Mouse (Mus musculus) ES-E14 (cell line): ENCODE measurements at regions not wholly inside any gene's neighbourhood (a gene's known extent, or its start where the extent isn't known, plus 50 kb on each side); places are given as distances from the start of the nearest gene placed in this dataset.

Experiments used
- DNase-seq: peaks from one replicate; pipeline ENCODE4 v3.0.0-alpha.2; 2013; ENCODE audit warnings: low read depth, low spot score
- H3K27ac ChIP-seq: 2 replicates; pipeline ENCODE4 v1.5.1; 2012; ENCODE audit warnings: low read depth, mild to moderate bottlenecking, low read length, moderate library complexity, mixed read lengths; ENCODE audit not compliant: poor library complexity, insufficient read depth, severe bottlenecking
- H3K36me3 ChIP-seq: 2 replicates; pipeline ENCODE4 v1.6.1; 2012; ENCODE audit warnings: mild to moderate bottlenecking, low read length, moderate library complexity, mixed read lengths; ENCODE audit not compliant: control insufficient read depth, poor library complexity, insufficient read depth, severe bottlenecking
- H3K4me1 ChIP-seq, 2 experiments: fragments of 150-350 bp in 1 of 2; sonication (generic) in 1 of 2; 2 replicates each; pipeline ENCODE4 v1.6.1; 2012; ENCODE audit warnings: low read length in 2 of 2, mild to moderate bottlenecking in 1 of 2, mixed read lengths in 1 of 2; ENCODE audit not compliant: control insufficient read depth in 2 of 2, insufficient read depth in 2 of 2, poor library complexity in 1 of 2
- H3K4me3 ChIP-seq, 2 experiments: fragments of 150-350 bp in 1 of 2; sonication (generic) in 1 of 2; 2 replicates each; pipeline ENCODE4 v1.5.1; 2012; ENCODE audit warnings: low read length in 2 of 2, low read depth in 1 of 2, mild to moderate bottlenecking in 1 of 2, mixed read lengths in 1 of 2; ENCODE audit not compliant: insufficient read depth in 1 of 2, poor library complexity in 1 of 2, severe bottlenecking in 1 of 2
- H3K9ac ChIP-seq: 2 replicates; pipeline ENCODE4 v1.6.1; 2012; ENCODE audit warnings: low read depth, mild to moderate bottlenecking, low read length, mixed read lengths; ENCODE audit not compliant: poor library complexity, insufficient read depth, severe bottlenecking
- H3K9me3 ChIP-seq: fragments of 150-350 bp; sonication (generic); 2 replicates; pipeline ENCODE4 v1.6.1; 2012; ENCODE audit warnings: low read depth, mild to moderate bottlenecking, low read length; ENCODE audit not compliant: control insufficient read depth, insufficient read depth
- CHD2 ChIP-seq: IDR thresholded peaks from 2 replicates; pipeline ENCODE4 v1.6.1; 2014; ENCODE audit warnings: mild to moderate bottlenecking, low read depth, low read length, inconsistent platforms
- HCFC1 ChIP-seq: IDR thresholded peaks from 2 replicates; pipeline ENCODE4 v1.6.1; 2012; ENCODE audit warnings: low read length, inconsistent platforms, borderline replicate concordance; ENCODE audit not compliant: insufficient read depth
- MAFK ChIP-seq: IDR thresholded peaks from 2 replicates; pipeline ENCODE4 v1.6.1; 2014; ENCODE audit warnings: mild to moderate bottlenecking, low read depth, low read length, inconsistent platforms; ENCODE audit not compliant: insufficient read depth
- ZC3H11A ChIP-seq: IDR thresholded peaks from 2 replicates; pipeline ENCODE4 v1.6.1; 2012; ENCODE audit warnings: low read depth, mild to moderate bottlenecking, inconsistent platforms, low read length, borderline replicate concordance
- ZNF384 ChIP-seq: IDR thresholded peaks from 2 replicates; pipeline ENCODE4 v1.6.1; 2012; ENCODE audit warnings: low read depth, low read length, inconsistent platforms
- in situ Hi-C, 2 experiments: fragments of 600-800 bp; cut with MboI; formaldehyde crosslinking; loops; one replicate each; pipeline ENCODE4 v1.15.1; 2025; ENCODE audit warnings: low sequenced_read_pairs in 2 of 2, inconsistent platforms in 1 of 2; ENCODE audit not compliant: unreplicated experiment in 2 of 2

GRCm38 (mm10) chr3:41460131-41460530 lies 95.4 kb upstream of the Jade1 start:
- in situ Hi-C loops, result no loop called here
- no peaks in the 10 kb centered on the region for H3K9me3 ChIP-seq
- H3K36me3 ChIP-seq, result no peaks in the 10 kb centered on the region
- no peak overlapping the region for H3K27ac ChIP-seq
- no peaks in the 10 kb centered on the region for H3K4me1 ChIP-seq
- H3K9ac ChIP-seq, result no peak overlapping the region
- no peak overlapping the region for H3K4me3 ChIP-seq
- no peak for TF ChIP-seq MAFK
- no peak for TF ChIP-seq ZNF384
- no peak for TF ChIP-seq CHD2
- no peak for TF ChIP-seq ZC3H11A
- no peak for TF ChIP-seq HCFC1
- no peak for DNase-seq

- H3K36me3 ChIP-seq, result no peaks in the 10 kb centered on the region
- DNase-seq, result no peak
- TF ChIP-seq HCFC1 (no peak), ZC3H11A (no peak), ZNF384 (no peak), MAFK (no peak), CHD2 (no peak)
Measured at GRCm38 (mm10) chr3:41458156-41458555, 97.4 kb upstream of the Jade1 start.

GRCm38 (mm10) chr3:41453525-41453924 lies 102.0 kb upstream of the Jade1 start:
- Histone ChIP-seq H3K9ac (no peak overlapping the region), H3K36me3 (no peaks in the 10 kb centered on the region), H3K4me3 (no peak overlapping the region), H3K4me1 (peaks cover 3% of the 10 kb centered on the region in 2 experiments; a peak in 2 of 4 replicates), H3K9me3 (no peaks in the 10 kb centered on the region), H3K27ac (no peak overlapping the region)
- no peak for TF ChIP-seq HCFC1
- TF ChIP-seq CHD2, result no peak
- TF ChIP-seq ZNF384, result no peak
- TF ChIP-seq MAFK, result no peak
- no peak for TF ChIP-seq ZC3H11A
- in situ Hi-C loops, result no loop called here
- DNase-seq, result no peak

More at GRCm38 (mm10) chr3:41458156-41458555, 97.4 kb upstream of the Jade1 start:
- Histone ChIP-seq H3K9ac (no peak overlapping the region), H3K4me3 (no peak overlapping the region), H3K4me1 (no peaks in the 10 kb centered on the region), H3K9me3 (no peaks in the 10 kb centered on the region), H3K27ac (no peak overlapping the region)
- in situ Hi-C loops, result no loop called here

- in situ Hi-C loops, result no loop called here
- Histone ChIP-seq H3K9ac (no peak overlapping the region), H3K4me1 (peaks cover 3% of the 10 kb centered on the region in 2 experiments; a peak in 2 of 4 replicates), H3K27ac (no peak overlapping the region), H3K36me3 (no peaks in the 10 kb centered on the region), H3K9me3 (no peaks in the 10 kb centered on the region), H3K4me3 (no peak overlapping the region)
- no peak for DNase-seq
- TF ChIP-seq ZNF384, result no peak; the same call in 1 of the 2 replicates
- TF ChIP-seq CHD2, result no peak
- no peak for TF ChIP-seq MAFK
- TF ChIP-seq ZC3H11A, result no peak
- TF ChIP-seq HCFC1, result no peak
Measured at GRCm38 (mm10) chr3:41452716-41453090, 102.8 kb upstream of the Jade1 start.
